Mouse (Mus musculus): ENCODE results near the gene Rab5c.
A peak's percentile ranks its signal among the peaks of the same experiment; 100 is the strongest.

Gene Rab5c

DNA sequence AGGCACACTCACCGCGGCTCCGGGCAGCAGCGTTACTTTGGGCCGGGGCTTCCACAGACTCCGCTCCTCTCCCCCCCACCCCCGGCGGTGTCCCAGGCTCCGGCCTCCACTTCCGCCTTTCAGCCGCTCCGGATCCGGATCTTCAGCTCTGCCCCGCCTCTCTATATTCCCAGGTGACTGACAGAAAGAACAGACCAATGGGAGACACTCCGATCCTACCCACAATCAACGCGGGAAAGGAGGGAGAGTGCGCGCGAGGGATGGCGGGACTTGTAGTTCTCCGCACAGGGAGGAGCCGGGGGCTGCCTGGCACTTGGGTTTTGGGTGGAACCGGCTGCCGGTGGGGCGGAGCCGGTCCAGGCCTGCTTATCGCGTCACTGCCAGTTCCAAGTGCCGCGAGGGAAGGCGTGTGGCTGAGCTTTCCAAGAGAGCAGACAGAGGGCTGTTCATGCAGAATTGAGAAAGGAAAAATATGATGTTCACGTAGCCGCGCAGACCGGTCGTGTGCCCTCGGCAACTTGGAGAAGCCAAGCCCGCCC lies at the start of gene Rab5c:
Gene Rab5c, minus strand, starts transcription at position 150 of the 539 bp plus-strand sequence.
- peak; percentile 99 for DNase-seq (ENCODE audit: low read depth)

DNA sequence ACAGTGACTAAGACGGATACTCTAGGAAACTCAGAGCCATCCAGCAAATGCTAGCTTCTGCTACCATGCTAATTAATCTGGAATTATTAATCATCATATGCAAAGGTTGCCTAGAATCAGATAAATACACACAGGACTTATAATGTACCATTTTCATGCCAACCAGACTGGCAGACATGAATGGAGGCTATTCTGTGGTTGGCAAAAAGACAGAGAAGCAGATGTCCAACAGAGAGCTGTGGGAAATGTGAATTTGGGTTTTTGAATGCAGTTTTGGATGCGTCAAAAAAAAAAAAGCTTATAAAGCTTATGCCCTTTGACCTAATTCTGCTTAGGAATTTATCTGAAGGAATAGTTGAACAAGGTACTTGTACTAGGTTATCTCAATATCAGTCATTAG lies 47.8 kb upstream of the Rab5c start:
- DNase-seq (ENCODE audit: low read depth) = no peak

DNA sequence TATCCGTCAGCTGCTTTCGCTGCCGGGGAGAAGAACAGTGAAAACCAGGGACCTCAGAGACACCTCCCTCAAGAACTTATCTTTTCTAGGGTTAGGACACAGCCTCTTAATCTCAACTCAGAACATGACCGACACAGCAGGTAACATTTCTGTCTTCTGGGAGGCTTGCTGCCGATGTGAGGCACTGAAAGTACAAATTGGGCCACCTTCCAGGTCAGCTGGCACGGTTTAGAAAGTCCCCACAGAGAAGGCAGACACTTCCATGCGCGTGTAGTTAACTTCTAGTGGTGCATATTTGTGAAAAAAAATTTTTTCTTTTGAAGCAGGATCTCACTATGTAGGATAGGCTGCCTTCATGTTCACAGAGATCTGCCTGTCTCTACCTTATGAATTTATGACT lies 46.3 kb upstream of the Rab5c start:
- no peak for DNase-seq (ENCODE audit: low read depth)

- no peak for DNase-seq (ENCODE audit: low read depth)
These were observed 44.6 kb upstream of the Rab5c start for GRCm38 (mm10) chr11:100782568-100782967.

DNA sequence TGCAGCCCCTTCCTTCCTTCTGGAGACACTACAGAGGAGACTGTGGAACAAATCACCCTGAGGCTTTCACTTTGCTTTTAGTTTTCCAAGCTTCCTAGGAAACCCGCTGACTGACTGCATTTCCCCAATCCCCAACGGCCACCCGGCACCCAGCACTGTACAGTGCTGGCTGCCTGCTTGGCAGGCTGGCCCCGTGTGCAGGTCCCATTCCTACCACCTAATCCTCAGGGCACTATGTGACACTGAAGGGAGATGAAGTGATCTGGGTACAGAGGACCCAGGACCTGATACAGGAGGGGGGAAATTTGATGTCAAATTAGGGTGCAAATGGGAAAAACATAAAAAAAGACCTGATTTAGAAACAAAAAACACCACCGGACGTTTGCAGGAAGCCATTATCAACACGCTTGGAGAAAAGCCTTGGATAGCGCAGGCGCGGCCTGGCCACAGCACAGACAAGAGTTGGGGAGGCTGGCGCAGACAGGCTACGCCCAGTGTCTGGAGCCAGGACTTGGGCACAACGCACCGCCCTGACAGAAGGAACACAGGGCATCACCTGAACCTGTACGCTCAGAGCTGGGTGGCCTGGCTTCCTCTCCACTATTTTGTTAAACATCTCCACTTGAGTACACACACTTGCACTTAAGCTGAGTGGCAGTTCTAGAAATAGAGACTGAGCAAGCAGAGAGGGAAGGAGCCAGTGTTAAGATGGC lies 43.9 kb upstream of the Rab5c start:
- DNase-seq (ENCODE audit: low read depth) = no peak

- no peak for DNase-seq (ENCODE audit: low read depth)
These were observed 42.2 kb upstream of the Rab5c start for GRCm38 (mm10) chr11:100780247-100780646.

- DNase-seq (ENCODE audit: low read depth) = no peak
These were observed 40.1 kb upstream of the Rab5c start for GRCm38 (mm10) chr11:100778069-100778468.

- no peak for DNase-seq (ENCODE audit: low read depth)
These were observed 37.9 kb upstream of the Rab5c start for GRCm38 (mm10) chr11:100775921-100776320.

DNA sequence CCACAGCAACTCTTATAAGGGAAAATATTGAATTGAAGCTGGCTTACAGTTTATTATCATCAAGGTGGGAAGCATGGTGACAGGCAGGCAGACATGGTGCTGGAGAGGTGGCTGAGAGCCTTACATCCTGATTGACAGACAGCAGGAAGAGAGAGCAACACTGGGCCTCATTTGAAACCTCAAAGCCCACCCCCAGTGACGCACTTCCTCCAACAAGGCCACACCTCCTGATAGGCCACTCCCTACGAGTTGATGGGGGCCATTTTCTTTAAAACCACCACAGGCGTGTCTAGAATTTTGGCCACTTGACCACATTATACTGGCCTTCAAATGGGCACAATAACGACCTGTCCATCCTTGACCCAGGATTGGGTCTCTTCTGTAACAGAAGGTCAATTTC lies 36.2 kb upstream of the Rab5c start:
- DNase-seq (ENCODE audit: low read depth) = no peak

DNA sequence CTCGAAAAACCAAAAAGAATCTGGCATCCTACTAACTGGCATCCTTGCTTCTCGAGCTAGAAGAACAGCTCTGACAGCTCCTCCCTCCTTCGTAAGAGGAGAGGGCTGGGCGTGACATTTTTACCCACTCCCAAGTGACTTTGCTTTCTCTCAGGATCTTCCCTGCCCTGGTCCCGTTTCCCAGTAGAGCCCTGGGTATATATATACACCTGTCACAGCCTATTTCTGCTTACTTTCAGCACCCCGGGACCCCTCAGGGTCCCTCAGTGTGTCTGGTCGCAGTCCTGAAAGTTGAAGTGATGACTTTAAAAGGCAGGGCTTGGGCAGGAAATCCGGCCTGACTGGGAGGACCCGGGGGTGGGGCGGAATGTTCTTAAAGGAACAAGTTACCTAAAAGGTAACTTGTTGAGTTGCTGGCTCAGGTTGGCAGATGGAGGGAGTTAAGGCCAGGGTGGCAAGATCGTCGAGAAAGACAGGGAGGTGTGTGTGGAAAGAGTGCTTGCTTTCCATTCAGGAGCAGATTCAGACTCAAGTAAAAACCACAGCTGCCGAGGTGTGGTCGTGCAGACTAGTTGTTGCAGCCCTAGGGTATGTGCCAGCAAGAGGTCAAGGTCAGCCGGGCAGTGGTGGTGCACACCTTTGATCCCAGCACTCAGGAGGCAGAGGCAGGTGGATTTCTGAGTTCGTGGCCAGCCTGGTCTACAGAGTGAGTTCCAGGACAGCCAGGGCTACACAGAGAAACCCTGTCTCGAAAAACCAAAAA lies 32.8 kb upstream of the Rab5c start, which contains the start of gene Ghdc:
Gene Ghdc, minus strand, starts transcription at position 312 of the 763 bp plus-strand sequence.
- DNase-seq (ENCODE audit: low read depth) = peak; percentile 63

DNA sequence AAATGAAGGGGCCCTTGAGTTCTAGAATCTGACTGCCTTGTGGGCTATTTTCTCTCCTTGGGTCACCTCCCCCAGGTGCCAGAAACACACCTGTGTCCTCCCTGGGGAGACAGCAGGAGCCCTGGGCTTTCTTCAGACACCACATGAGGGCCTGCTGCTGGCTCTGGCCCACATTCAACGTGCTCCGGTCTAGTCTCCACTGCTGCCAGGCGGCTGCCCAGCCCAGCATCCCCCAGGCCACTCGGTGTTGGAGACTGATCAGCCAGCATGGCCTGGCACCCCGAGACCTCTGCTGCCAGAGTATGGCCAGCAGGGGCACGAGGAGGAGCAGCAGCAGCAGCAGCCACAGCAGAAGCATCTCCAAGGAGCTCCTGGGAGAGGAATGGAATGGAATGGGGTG lies 32.0 kb upstream of the Rab5c start:
- DNase-seq (ENCODE audit: low read depth) = no peak

GRCm38 (mm10) chr11:100767871-100768270 lies 29.9 kb upstream of the Rab5c start:
- no peak for DNase-seq (ENCODE audit: low read depth)

- no peak for DNase-seq (ENCODE audit: low read depth)
These were observed 28.7 kb upstream of the Rab5c start for GRCm38 (mm10) chr11:100766726-100767125.

DNA sequence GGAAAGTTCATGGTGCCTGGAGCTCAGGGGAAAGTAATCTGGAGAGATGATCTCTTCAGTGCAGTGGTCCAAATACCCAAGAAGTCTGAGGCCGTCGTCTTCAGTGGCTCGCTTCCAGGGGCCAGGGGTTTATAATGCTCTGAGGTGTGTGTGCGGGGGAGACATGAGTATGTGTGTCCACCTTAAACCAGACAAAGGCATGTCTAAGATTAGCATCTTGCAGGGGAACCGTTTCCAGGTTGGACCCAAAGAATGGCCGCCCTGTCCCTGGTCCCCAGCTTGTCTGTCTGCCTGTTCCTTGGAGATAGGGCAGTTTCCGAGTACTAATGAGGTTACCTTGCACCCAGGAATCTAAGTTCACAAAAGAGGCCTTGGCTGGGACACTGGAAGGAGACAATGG lies 24.8 kb upstream of the Rab5c start, which contains the start of gene Hcrt:
Gene Hcrt, minus strand, starts transcription at position 101 of the 400 bp plus-strand sequence.
- DNase-seq (ENCODE audit: low read depth) = no peak

GRCm38 (mm10) chr11:100761547-100762045 lies 23.6 kb upstream of the Rab5c start:
- peak; percentile 75 for DNase-seq (ENCODE audit: low read depth)

DNA sequence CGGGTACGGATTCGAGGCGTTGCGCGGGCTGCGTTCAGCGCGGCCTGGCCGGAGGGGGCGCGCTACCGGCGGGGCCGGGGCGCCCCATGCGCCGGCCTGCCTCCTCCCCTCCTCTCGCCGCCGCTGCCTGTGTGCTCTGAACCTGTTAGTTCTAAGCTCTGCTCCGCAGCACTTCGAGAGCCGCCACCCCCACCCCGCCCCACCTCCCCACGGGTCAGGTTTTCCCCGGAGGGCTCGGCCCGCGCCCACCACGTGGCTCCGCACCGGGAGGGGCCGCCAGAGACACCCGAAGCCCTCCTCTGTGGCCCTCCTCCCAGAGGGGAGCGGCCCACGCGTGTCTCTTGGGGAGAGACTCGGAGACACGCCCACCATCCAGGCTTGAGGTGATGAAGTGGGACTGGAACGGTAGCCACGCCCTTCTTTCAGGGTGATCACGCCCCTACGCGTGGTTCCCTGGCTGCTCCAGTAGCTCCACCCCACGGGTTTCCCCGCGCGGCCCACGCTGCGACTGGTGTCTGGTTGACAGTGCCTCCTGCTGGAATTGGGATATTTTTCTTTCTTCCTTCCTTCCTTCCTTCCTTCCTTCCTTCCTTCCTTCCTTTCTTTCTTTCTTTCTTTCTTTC lies 21.7 kb upstream of the Rab5c start, which contains the start of gene Kcnh4:
Gene Kcnh4, minus strand, starts transcription at position 332 of the 623 bp plus-strand sequence.
- DNase-seq (ENCODE audit: low read depth) = no peak

DNA sequence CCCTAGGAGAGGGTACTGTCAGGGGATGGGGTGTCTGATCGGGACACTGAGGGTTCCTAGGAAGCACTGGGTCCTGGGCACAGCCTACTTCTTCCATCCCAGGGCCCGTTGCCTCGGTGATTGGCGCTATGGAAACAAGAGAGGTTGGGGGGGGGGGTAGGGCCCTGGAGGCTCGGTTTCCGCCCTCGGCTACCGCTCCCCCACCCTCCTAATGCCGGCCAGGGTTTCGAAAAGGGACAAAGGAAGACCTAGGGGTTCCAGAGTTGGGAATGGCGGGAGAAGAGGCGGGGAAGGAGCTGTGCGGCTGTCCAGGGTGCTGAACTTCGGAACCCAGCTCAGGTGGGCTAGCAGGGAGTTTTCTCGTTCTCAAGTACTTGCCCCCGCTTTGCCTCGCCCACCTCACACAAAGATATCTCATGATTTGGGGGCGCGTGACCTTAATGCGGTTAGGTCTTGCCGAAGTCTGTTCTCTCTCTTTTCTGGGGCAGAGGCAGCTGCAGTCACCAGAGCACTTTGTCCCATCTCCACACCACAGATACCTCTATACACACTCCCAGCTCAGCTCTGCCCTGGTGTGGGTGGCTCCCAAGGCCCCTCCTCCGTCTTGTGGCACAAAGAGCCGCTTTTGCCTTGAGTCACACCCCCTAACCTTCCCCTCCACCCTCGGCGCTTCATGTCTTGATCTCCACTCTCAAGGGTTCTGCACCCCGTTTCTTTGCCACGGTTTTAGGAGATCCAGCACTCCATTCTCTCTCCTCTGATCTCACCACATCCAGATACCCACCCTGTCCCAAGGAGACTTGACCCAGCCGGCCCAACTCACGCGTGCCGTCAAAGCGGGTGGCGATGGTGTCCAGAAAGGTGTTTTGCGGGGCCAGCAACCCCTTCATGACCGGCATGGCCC lies 20.9 kb upstream of the Rab5c start:
- DNase-seq (ENCODE audit: low read depth) = no peak

DNA sequence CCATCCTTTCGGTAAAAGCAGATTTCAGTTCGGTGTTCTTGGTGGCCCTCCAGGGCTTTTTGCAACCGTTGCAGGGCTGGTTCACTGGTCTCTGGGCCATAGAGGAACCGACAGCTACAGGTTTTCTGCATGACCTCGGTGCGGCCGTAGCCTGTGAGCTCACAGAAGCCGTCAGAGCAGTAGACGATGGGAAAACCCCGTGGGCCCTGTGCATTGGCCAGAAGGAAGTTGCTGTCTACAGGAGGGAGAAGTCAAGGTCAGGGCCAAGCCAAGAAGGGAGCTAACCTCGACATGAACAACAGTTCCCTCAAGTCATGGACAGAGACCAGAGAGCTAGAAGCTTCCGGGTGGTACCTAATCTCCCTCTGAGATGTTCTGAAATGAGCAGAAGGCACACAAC lies 19.6 kb upstream of the Rab5c start:
- DNase-seq (ENCODE audit: low read depth) = no peak

DNA sequence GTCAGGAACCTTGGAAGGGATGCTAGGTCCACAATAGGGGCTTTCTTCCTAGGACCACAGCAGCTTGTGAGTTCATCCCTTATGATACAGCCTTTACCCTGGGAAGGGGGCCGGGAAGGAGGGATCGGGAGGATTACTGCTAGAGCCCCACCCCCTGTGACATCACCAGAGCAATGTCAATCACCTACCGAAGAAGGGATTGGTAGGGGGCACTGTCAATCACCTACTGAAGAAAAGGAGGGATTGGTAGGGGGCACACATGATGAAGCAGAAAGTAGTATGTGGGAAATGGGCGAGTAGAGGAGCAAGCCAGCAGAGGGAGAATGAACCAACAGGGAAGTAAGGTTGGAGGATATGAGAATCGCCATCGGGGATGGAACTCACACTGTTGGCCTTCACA lies 18.5 kb upstream of the Rab5c start:
- DNase-seq (ENCODE audit: low read depth) = no peak

GRCm38 (mm10) chr11:100754693-100755057 lies 16.7 kb upstream of the Rab5c start:
- DNase-seq (ENCODE audit: low read depth) = no peak

GRCm38 (mm10) chr11:100754021-100754692 lies 16.1 kb upstream of the Rab5c start:
- no peak for DNase-seq (ENCODE audit: low read depth)
